Comparison of ENCODE assay signal across 22 mouse cellular contexts in genomic region chr5:36081021-36081420, GRCm38 (mm10).
DNase-seq lines count a peak whose midpoint lies in the region; ATAC-seq and TF ChIP-seq lines count a peak whose summit lies in the region.
"Had no signal": no experiment of that assay in that cellular context is flagged by ENCODE, and none has a peak within 500 bp of the region (broad histone marks: within the 10 kb centered on the region; RNA-seq: fewer than 3 reads in every experiment).

No protein-coding gene starts in this region.

- H3K4me3 ChIP-seq in gastrocnemius, adult 2 months: no peak overlapping the region
- H3K4me3 ChIP-seq in midbrain, postnatal 0 days (ENCODE audit: low read depth, low read length): no peak overlapping the region
- H3K4me3 ChIP-seq in midbrain, embryonic 13.5 days (replicated peaks): no peak overlapping the region
- H3K4me3 ChIP-seq: forebrain, embryonic 10.5 days; heart, embryonic 15.5 days; hindbrain, embryonic 15.5 days had no signal

- 72% methylated on average over 8 of the region's 8 CpGs for WGBS in midbrain, postnatal 0 days
- 70% methylated on average over 8 of the region's 8 CpGs for WGBS in midbrain, embryonic 13.5 days

- DNase-seq in gastrocnemius, adult 2 months: peak; percentile 15
- no peak for DNase-seq in gastrocnemius, adult 18-20 months (ENCODE audit: low spot score)
- peak; percentile 57 for DNase-seq in left cerebral cortex, postnatal 4 days
- no peak for DNase-seq in left cerebral cortex, postnatal 25 days (ENCODE audit: low spot score in 2 of 2)
- peak; percentile 33 for DNase-seq in lung, postnatal 36 days
- no peak for DNase-seq in lung, postnatal 4 days
- peak; percentile 60 for DNase-seq in midbrain, postnatal 0 days (ENCODE audit: low spot score)
- DNase-seq: adrenal gland, adult 2 months; adrenal gland, postnatal 14 days; cerebellum, adult 11 months; cerebellum, adult 2 months; cerebellum, adult 9-11 months; gastrocnemius, postnatal 14 days; heart, postnatal 10 days; heart, postnatal 4 days had no signal

- no peaks in the 10 kb centered on the region for H3K9me3 ChIP-seq in midbrain, postnatal 0 days (ENCODE audit: low read length)
- H3K9me3 ChIP-seq in midbrain, embryonic 13.5 days: no peaks in the 10 kb centered on the region
- H3K9me3 ChIP-seq: forebrain, embryonic 10.5 days; heart, embryonic 15.5 days; hindbrain, embryonic 15.5 days had no signal

- no peak overlapping the region for H3K4me2 ChIP-seq in midbrain, postnatal 0 days (ENCODE audit: low read depth, low read length, poor library complexity, severe bottlenecking)
- no peak overlapping the region for H3K4me2 ChIP-seq in midbrain, embryonic 13.5 days (replicated peaks)
- H3K4me2 ChIP-seq: heart, embryonic 11.5 days; heart, embryonic 15.5 days; hindbrain, embryonic 15.5 days had no signal

- no peak for TF ChIP-seq CTCF in gastrocnemius, adult 2 months (IDR thresholded peaks at IDR 0.05)
- TF ChIP-seq CTCF in midbrain, postnatal 0 days (IDR thresholded peaks at IDR 0.05): no peak

- peaks cover 5% of the 10 kb centered on the region; the same call in 1 of the 2 replicates for H3K36me3 ChIP-seq in midbrain, postnatal 0 days (ENCODE audit: insufficient read depth, low read length)
- no peaks in the 10 kb centered on the region for H3K36me3 ChIP-seq in midbrain, embryonic 13.5 days
- H3K36me3 ChIP-seq: forebrain, embryonic 10.5 days; heart, embryonic 15.5 days; hindbrain, embryonic 15.5 days had no signal

- H3K27ac ChIP-seq in gastrocnemius, adult 2 months: no peak overlapping the region
- no peak overlapping the region for H3K27ac ChIP-seq in midbrain, postnatal 0 days (ENCODE audit: low read depth, low read length)
- H3K27ac ChIP-seq in midbrain, embryonic 13.5 days: no peak overlapping the region
- H3K27ac ChIP-seq: forebrain, embryonic 10.5 days; heart, embryonic 15.5 days; hindbrain, embryonic 15.5 days had no signal

- H3K4me1 ChIP-seq in midbrain, postnatal 0 days (ENCODE audit: insufficient read depth, low read length): peaks cover 3% of the 10 kb centered on the region; the same call in 1 of the 2 replicates
- peaks cover 31% of the 10 kb centered on the region for H3K4me1 ChIP-seq in midbrain, embryonic 13.5 days (replicated peaks)
- H3K4me1 ChIP-seq: hindbrain, embryonic 15.5 days had no signal

- H3K27me3 ChIP-seq in midbrain, postnatal 0 days (ENCODE audit: insufficient read depth, low read length): no peaks in the 10 kb centered on the region
- no peaks in the 10 kb centered on the region for H3K27me3 ChIP-seq in midbrain, embryonic 13.5 days
- H3K27me3 ChIP-seq: heart, embryonic 15.5 days; hindbrain, embryonic 15.5 days had no signal

- no peak overlapping the region for H3K9ac ChIP-seq in midbrain, postnatal 0 days (replicated peaks; ENCODE audit: low read length, poor library complexity, severe bottlenecking)
- H3K9ac ChIP-seq in midbrain, embryonic 13.5 days (replicated peaks): no peak overlapping the region
- H3K9ac ChIP-seq: heart, embryonic 15.5 days; hindbrain, embryonic 15.5 days had no signal

- ATAC-seq in midbrain, postnatal 0 days (ENCODE audit: low FRiP score): no peak
- no peak for ATAC-seq in midbrain, embryonic 13.5 days
- ATAC-seq: CD4-positive, CD25-positive, alpha-beta regulatory T cell, adult 4 months; forebrain, embryonic 14.5 days had no signal

- intact Hi-C loops in gastrocnemius, adult 2 months (cut with DNase I): no loop called here
- intact Hi-C loops in left cerebral cortex, postnatal 4 days (cut with DNase I): no loop called here
- intact Hi-C loops in left cerebral cortex, postnatal 25 days (cut with DNase I): no loop called here

Comparison
In these comparisons a context has a peak if more than half of its experiments do, and no peak if none do; other contexts are left out.
1. DNase-seq: peak in gastrocnemius, adult 2 months (single experiment), left cerebral cortex, postnatal 4 days (single experiment), lung, postnatal 36 days (single experiment) and midbrain, postnatal 0 days (single experiment); none in gastrocnemius, adult 18-20 months (single experiment), left cerebral cortex, postnatal 25 days (0 of 2) and lung, postnatal 4 days (0 of 2).